Mouse (Mus musculus): Measurements from ENCODE around the gene Pygo1. TPM values are rescaled to one million over a fixed set of nuclear protein-coding genes. Genes with fewer than 3 reads are reported as not detected.

Pygo1 gene
- polyA plus RNA-seq, 1 experiment from 2014 or later, result 3.2 TPM

GRCm38 (mm10) chr9:72925935-72926258 lies 452 bp downstream of the Pygo1 start:
- Histone ChIP-seq H3K9ac (ENCODE audit: low read depth, low read length) (peak overlapping the region; percentile 95), H3K4me3 (replicated peaks; ENCODE audit: low read depth, low read length) (peak overlapping the region; percentile 82), H3K4me1 (replicated peaks; ENCODE audit: insufficient read depth, low read length) (no peaks in the 10 kb centered on the region), H3K27ac (peak overlapping the region; percentile 88), H3K27me3 (ENCODE audit: insufficient read depth, low read length) (no peaks in the 10 kb centered on the region), H3K4me2 (ENCODE audit: low read length) (peak overlapping the region; percentile 96), H3K9me3 (replicated peaks; ENCODE audit: low read length) (no peaks in the 10 kb centered on the region), H3K36me3 (ENCODE audit: insufficient read depth, low read length) (no peaks in the 10 kb centered on the region)
- no peak for TF ChIP-seq CTCF (IDR thresholded peaks at IDR 0.05; ENCODE audit: low read depth)
- DNase-seq (ENCODE audit: low spot score) (no peak), ATAC-seq (replicated peaks; ENCODE audit: low FRiP score, low read depth) (no peak; the same call in 1 of the 2 replicates)
- 2% methylated on average over 20 of the region's 20 CpGs for WGBS

GRCm38 (mm10) chr9:72931166-72931790 lies 5.8 kb downstream of the Pygo1 start:
- 84% methylated on average over 13 of the region's 13 CpGs for WGBS
- no peak for DNase-seq (ENCODE audit: low spot score)
- Histone ChIP-seq H3K4me1 (replicated peaks; ENCODE audit: insufficient read depth, low read length) (no peaks in the 10 kb centered on the region), H3K9ac (ENCODE audit: low read depth, low read length) (no peak overlapping the region), H3K4me3 (replicated peaks; ENCODE audit: low read depth, low read length) (no peak overlapping the region), H3K27me3 (ENCODE audit: insufficient read depth, low read length) (no peaks in the 10 kb centered on the region), H3K36me3 (ENCODE audit: insufficient read depth, low read length) (no peaks in the 10 kb centered on the region), H3K4me2 (ENCODE audit: low read length) (no peak overlapping the region), H3K27ac (no peak overlapping the region), H3K9me3 (replicated peaks; ENCODE audit: low read length) (no peaks in the 10 kb centered on the region)
- no peak for TF ChIP-seq CTCF (IDR thresholded peaks at IDR 0.05; ENCODE audit: low read depth)
- no peak for ATAC-seq (replicated peaks; ENCODE audit: low FRiP score, low read depth)

GRCm38 (mm10) chr9:72935309-72935708 lies 9.9 kb downstream of the Pygo1 start:
- Histone ChIP-seq H3K36me3 (ENCODE audit: insufficient read depth, low read length) (no peaks in the 10 kb centered on the region), H3K9ac (ENCODE audit: low read depth, low read length) (no peak overlapping the region), H3K27ac (no peak overlapping the region), H3K27me3 (ENCODE audit: insufficient read depth, low read length) (no peaks in the 10 kb centered on the region), H3K4me3 (replicated peaks; ENCODE audit: low read depth, low read length) (no peak overlapping the region), H3K4me2 (ENCODE audit: low read length) (no peak overlapping the region), H3K9me3 (replicated peaks; ENCODE audit: low read length) (no peaks in the 10 kb centered on the region), H3K4me1 (replicated peaks; ENCODE audit: insufficient read depth, low read length) (no peaks in the 10 kb centered on the region)
- 0 out of 2 replicates have a peak, but pooled peaks have one; percentile 34 for TF ChIP-seq CTCF (IDR thresholded peaks at IDR 0.05; ENCODE audit: low read depth)
- DNase-seq (ENCODE audit: low spot score), result no peak
- WGBS, result 88% methylated on average over 4 of the region's 4 CpGs
- ATAC-seq (replicated peaks; ENCODE audit: low FRiP score, low read depth), result no peak

GRCm38 (mm10) chr9:72936301-72936700 lies 10.9 kb downstream of the Pygo1 start:
- Histone ChIP-seq H3K4me3 (replicated peaks; ENCODE audit: low read depth, low read length) (no peak overlapping the region), H3K36me3 (ENCODE audit: insufficient read depth, low read length) (no peaks in the 10 kb centered on the region), H3K9ac (ENCODE audit: low read depth, low read length) (no peak overlapping the region), H3K27ac (no peak overlapping the region), H3K27me3 (ENCODE audit: insufficient read depth, low read length) (no peaks in the 10 kb centered on the region), H3K4me2 (ENCODE audit: low read length) (no peak overlapping the region), H3K4me1 (replicated peaks; ENCODE audit: insufficient read depth, low read length) (no peaks in the 10 kb centered on the region), H3K9me3 (replicated peaks; ENCODE audit: low read length) (no peaks in the 10 kb centered on the region)
- WGBS, result 87% methylated on average over 2 of the region's 2 CpGs
- DNase-seq (ENCODE audit: low spot score), result no peak
- ATAC-seq (replicated peaks; ENCODE audit: low FRiP score, low read depth), result no peak
- no peak for TF ChIP-seq CTCF (IDR thresholded peaks at IDR 0.05; ENCODE audit: low read depth)

- Histone ChIP-seq H3K27me3 (ENCODE audit: insufficient read depth, low read length) (no peaks in the 10 kb centered on the region), H3K9ac (ENCODE audit: low read depth, low read length) (no peak overlapping the region), H3K36me3 (ENCODE audit: insufficient read depth, low read length) (peaks cover 13% of the 10 kb centered on the region; the same call in 1 of the 2 replicates), H3K4me1 (replicated peaks; ENCODE audit: insufficient read depth, low read length) (no peaks in the 10 kb centered on the region), H3K4me3 (replicated peaks; ENCODE audit: low read depth, low read length) (no peak overlapping the region), H3K27ac (no peak overlapping the region), H3K4me2 (ENCODE audit: low read length) (no peak overlapping the region), H3K9me3 (replicated peaks; ENCODE audit: low read length) (no peaks in the 10 kb centered on the region)
- ATAC-seq (replicated peaks; ENCODE audit: low FRiP score, low read depth) (no peak), DNase-seq (ENCODE audit: low spot score) (no peak)
- WGBS, result 64% methylated on average over 3 of the region's 3 CpGs
- peak; percentile 47 for TF ChIP-seq CTCF (IDR thresholded peaks at IDR 0.05; ENCODE audit: low read depth)
These were observed 18.0 kb downstream of the Pygo1 start for GRCm38 (mm10) chr9:72943424-72943823.

GRCm38 (mm10) chr9:72944286-72944685 lies 18.8 kb downstream of the Pygo1 start:
- 90% methylated on average over 13 of the region's 13 CpGs for WGBS
- H3K4me1 ChIP-seq (replicated peaks; ENCODE audit: insufficient read depth, low read length), result no peaks in the 10 kb centered on the region
- no peaks in the 10 kb centered on the region for H3K9me3 ChIP-seq (replicated peaks; ENCODE audit: low read length)
- H3K4me2 ChIP-seq (ENCODE audit: low read length), result no peak overlapping the region
- TF ChIP-seq CTCF (IDR thresholded peaks at IDR 0.05; ENCODE audit: low read depth), result no peak
- ATAC-seq (replicated peaks; ENCODE audit: low FRiP score, low read depth) (no peak), DNase-seq (ENCODE audit: low spot score) (no peak)
- no peak overlapping the region for H3K27ac ChIP-seq
- no peak overlapping the region for H3K9ac ChIP-seq (ENCODE audit: low read depth, low read length)
- H3K4me3 ChIP-seq (replicated peaks; ENCODE audit: low read depth, low read length), result no peak overlapping the region
- H3K27me3 ChIP-seq (ENCODE audit: insufficient read depth, low read length), result no peaks in the 10 kb centered on the region
- peaks cover 13% of the 10 kb centered on the region; the same call in 1 of the 2 replicates for H3K36me3 ChIP-seq (ENCODE audit: insufficient read depth, low read length)

GRCm38 (mm10) chr9:72947010-72947409 lies 21.6 kb downstream of the Pygo1 start:
- TF ChIP-seq CTCF (IDR thresholded peaks at IDR 0.05; ENCODE audit: low read depth), result peak; percentile 28; the same call in 1 of the 2 replicates
- no peak overlapping the region for H3K4me2 ChIP-seq (ENCODE audit: low read length)
- no peak overlapping the region for H3K27ac ChIP-seq
- no peak overlapping the region for H3K9ac ChIP-seq (ENCODE audit: low read depth, low read length)
- peaks cover 13% of the 10 kb centered on the region; the same call in 1 of the 2 replicates for H3K36me3 ChIP-seq (ENCODE audit: insufficient read depth, low read length)
- no peak overlapping the region for H3K4me3 ChIP-seq (replicated peaks; ENCODE audit: low read depth, low read length)
- H3K9me3 ChIP-seq (replicated peaks; ENCODE audit: low read length), result no peaks in the 10 kb centered on the region
- WGBS, result 97% methylated on average over 1 of the region's 1 CpGs
- H3K4me1 ChIP-seq (replicated peaks; ENCODE audit: insufficient read depth, low read length), result no peaks in the 10 kb centered on the region
- no peaks in the 10 kb centered on the region for H3K27me3 ChIP-seq (ENCODE audit: insufficient read depth, low read length)
- no peak for ATAC-seq (replicated peaks; ENCODE audit: low FRiP score, low read depth)
- no peak for DNase-seq (ENCODE audit: low spot score)
